Mouse (Mus musculus) urinary bladder, postnatal 4 days (tissue): ENCODE data around the gene Klhl10.

Experiments
- DNase-seq, 2 experiments: peaks; one replicate each; pipeline ENCODE4 v3.0.0; 2021 to 2022; ENCODE audit warnings: low spot score in 2 of 2

Klhl10 gene

DNA sequence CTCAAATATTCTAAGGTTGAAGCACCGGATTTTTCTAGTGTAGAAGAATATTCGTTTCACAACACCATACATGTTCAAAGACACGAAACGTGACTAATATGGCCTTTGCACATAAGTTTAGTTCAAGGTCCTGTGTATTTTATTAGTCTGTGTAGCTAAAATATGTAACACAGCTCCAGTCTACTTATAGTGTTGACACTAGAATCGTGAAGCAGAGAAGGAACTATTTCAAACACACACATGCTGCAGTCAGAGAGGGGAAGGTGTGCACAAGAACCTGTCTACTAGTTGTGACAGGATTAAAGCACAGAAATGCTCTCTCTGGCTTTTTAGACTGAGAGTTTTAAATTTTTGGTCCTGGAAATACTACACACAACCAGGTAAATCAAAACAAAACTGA is 16.0 kb downstream of the Klhl10 start:
- DNase-seq, result no peak

DNA sequence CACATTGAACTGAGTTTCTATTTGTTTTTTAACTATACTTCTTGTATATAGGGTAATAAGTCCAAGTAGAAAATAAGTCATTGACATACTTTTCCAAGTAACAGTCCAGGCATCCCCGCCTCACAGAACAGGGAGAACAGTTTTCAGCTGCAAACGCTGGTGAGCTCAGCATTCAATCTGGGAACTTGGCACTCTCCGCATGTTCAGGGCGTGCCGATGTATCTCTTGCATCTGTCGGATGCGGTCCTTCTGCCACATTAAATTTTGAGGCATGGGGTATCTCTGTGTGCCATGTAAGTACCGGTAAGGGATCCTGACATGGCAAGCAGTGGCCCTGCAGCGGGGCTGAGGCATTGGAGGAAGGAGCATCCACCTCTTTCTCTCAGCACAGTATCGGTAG is 21.0 kb downstream of the Klhl10 start:
- no peak for DNase-seq

DNA sequence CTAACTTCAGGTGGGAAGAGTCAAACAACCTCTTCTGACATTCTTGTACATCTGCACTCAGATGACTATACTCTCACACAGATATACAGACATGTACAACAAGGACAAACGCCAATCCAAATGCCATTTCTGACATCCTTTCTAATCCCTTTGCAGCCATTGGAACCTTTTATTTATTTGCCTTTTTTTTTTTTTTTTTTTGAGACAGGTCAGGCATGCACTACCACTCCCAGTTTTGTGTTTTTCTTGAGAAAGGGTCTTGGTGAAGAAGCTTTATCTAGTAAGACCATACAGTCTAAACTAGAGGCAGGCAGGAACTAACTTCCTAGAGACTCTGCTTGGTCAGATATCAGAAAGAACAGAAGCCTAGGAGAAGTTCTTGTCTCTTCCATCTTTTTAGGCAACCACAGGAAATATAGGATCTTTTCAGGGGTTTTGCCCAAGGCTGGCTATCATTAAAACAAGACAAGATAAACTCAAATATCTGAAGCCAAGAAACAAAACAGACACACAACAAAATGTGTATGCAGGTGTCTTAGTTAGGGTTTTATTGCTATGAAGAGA is 23.6 kb downstream of the Klhl10 start:
- no peak for DNase-seq

DNA sequence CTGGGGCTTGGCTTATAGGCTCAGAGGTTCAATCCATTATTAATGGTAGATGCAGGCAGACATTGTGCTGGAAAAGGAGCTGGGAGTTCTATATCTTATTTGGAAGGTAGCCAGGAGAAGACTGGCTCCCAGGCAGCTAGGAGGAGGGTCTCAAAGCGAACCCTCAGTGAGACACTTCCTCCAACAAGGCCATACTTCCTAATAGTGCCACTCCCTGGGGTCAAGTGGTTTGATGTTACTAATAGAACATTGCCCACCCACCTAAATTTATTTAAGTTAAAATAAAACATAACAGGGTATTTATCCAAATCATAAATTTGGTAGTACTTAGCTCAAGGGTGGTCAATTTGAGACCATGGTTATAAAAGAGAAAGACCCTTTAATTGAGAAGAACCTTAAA is 24.1 kb downstream of the Klhl10 start:
- no peak for DNase-seq

DNA sequence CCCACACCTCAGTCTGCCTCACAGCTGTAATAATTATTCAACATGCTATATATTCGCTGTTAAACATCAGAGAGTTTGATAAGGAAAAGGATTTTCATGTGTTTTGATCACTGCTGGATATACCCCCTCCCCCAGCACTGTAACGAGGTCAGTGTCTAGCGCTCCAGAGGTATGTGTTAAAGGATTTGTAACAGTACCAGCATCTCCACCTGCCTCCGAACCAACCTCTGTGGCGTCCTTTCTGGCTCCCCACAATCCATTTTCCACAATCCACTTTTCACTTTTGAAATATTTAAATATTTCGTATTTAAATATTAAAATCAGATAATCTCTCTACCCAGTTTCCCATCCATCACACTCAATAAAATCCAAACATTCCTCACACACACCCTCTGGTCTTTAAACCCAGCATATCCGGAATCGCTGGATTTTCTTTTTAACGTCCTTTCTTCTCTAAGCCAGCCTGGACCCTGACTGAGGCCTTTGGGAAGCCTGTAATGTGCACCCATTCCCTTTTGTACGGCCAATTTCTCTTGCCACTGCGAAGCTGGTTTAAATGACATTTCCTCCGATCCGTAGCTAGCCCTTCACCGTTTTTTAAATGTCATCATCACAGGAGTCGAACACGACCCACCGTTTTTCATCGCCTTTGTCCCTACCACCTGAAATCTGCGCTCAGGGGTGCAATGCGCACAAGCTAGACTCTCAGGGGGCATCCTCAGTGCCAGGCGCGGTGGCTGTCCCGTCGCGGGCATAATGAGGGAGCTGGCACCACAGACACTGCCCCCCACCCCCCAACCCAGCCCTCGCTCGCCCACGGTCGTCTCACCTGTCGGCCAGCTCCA is 29.9 kb downstream of the Klhl10 start:
- no peak for DNase-seq

DNA sequence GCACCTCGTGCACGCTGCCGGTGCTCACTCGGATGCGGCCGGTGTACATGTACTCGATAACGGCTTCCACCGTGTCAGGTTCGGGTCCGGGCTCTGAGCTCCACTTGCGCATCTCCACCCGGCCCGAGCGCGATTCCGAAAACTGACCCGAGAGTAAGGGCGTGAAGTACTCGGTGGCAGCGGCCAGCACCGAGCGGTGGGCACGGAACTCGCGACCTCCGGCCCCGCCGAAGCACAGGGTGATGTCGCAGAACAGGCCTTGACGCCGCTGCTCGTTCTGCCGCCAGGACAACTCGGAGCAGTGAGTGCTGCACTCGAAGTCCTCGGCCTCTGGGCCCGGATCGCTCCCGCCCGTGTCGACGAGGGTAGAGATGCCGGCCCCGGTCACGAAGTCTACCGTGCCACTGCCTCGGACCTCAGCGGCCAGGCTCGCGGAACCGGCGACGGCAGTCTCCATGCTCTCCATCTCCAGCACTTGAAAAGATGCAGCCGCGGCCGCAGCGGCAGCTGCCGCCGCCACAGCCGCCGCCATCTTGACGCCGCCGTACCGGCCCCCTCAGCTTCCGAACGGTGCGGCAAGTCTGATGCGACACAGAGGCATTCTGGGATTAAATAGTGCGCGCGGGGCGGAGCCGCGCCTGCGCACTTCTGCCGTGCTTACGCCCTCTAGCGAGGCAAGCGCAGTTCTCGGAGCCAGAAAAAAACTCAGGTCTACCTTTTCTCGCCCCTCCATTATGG is 30.6 kb downstream of the Klhl10 start, which contains the start of gene Klhl11:
Gene Klhl11, minus strand, starts transcription at position 545 of the 738 bp plus-strand sequence.
- peak; percentile 88 to 90 for DNase-seq

DNA sequence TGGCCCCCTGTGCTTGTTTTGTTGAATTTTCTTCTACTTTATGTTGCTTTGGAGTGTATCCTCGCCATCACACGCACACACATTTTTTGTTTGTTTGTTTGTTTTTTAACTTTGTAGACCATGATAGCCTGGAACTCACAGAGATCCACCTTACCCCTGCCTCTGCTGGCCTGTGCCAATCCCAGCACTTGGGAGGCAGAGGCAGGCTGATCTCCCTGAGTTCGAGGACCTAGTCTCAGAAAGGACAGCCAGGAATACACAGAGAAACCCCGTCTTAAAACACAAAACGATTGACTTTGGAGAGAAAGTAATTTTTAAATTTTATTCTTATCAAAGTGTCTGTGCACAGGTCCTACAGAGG is 31.2 kb downstream of the Klhl10 start:
- no peak for DNase-seq

DNA sequence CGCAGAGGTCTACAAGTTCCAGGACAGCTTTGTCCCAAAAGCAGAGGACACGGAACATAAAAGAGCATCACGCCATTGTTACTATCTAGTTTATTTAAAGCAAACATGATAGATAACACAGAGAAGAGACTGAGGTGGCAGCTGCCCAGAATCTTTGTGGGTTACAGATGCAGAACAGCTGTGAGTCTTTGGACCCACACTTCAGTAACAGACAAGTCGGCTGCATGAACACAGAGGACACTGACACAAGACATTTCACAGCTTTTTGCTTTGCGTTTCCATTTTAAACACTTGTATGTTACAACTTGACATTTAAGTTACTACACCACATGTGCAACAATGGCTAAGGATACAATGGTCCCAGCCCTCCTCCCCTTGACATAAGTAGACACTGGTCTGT is 34.6 kb downstream of the Klhl10 start:
- DNase-seq, result no peak

DNA sequence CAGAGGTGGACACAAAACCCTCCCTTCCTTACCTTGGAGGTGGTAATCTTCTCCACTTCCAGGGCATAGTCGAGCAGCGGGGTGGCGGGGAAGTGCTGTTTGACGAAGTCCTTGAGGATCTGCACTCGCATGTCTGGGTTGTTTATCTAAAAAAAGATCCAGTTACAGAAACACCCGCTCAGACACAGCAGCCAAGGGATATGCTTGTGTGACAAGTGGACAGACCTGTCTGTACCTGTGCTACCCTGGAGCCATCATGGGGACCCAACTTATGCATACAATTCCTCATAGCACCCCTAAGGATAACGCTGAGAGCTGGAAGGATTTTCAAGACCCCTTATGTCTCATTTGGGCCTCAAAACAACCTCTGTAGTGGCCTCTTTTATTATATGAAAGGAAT is 37.4 kb downstream of the Klhl10 start:
- no peak for DNase-seq

DNA sequence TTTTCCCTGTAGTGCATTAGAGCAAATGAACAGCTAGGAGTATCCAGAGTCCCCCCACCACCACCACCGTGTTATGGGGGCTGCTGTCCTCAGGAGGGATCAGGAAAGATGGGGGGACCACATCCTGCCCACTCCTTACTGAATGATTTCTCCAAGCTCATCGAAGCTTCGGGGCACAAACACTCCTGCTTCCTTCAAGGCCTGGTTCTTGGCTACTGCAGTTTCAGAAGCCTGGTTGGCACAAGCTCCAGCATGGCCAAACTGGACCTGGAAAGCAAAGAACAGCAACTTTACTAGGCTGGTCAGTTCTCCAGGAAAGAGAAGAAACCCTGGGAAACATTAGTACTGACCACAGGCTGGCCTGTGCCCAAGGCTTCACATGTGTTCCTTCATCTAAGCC is 42.7 kb downstream of the Klhl10 start:
- DNase-seq, result no peak

DNA sequence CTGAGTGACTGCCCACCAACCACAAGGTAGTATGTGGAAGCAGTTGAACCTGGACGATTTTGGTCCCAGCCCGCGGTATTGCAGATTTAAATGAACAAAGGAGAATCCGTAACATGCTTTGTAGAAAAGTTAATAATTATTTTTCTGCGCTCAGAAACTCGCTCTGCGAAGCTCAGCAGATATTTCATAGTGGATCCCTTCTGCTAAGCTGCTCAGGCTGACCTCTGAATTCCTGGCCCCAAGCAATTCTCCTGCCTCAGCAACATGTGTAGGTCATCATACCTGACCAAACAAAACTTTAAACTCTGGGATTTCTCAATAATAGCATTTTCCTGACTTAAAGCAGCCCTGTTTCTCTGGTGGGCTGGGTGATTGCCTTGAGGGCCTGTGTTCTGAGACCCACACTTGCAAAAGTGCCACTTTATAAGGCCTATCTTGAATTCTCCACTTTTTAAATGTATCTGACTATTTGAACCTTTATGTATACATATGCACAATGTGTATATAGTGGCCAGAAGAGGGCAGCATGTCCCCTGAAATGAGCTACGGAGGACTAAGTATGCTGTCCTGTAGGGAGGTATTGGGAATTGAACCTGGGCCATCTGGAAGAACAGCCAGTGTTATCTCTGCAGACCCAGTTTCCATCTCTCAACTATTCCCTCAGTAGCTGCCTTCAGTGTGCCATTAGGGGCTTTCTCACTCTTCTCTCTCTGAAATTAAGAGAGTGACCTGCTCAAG is 44.3 kb downstream of the Klhl10 start:
- DNase-seq, result no peak

DNA sequence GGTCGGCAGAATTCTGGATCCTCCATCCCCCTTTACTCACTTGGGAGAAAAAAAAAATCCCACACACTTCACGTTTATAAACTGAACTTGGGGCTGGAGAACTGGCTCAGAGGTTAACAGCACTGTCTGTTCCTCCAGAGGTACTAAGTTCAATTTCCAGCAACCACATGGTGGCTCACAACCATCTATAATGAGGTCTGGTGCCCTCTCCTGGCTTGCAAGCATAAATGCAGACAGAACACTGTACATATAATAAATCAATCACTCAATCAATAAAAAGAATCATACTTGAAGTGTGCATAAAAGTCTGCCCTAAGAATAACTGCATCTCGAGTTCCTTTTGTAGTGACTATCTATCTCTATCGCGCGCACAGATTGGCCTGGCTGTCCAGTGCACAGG is 49.2 kb downstream of the Klhl10 start:
- DNase-seq, result no peak

DNA sequence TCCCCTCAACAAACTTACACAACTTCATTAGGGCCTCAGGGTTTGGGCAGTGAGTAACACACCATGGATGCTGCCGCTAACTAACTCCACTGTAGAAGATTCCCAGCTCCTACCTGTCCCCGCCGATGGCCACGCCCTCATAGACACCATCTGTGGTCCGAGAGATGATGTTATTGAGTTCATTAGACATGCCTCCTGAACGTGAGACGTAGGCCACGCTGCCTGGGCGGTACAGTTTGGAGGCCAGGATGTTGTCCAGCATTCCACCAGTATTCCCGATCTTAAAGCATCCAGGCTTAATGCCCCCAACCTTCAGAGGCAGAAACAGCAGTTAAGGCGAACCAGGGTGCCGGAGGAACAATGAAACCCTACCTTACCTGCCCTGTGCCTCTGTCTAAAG is 52.1 kb downstream of the Klhl10 start:
- DNase-seq, result no peak

DNA sequence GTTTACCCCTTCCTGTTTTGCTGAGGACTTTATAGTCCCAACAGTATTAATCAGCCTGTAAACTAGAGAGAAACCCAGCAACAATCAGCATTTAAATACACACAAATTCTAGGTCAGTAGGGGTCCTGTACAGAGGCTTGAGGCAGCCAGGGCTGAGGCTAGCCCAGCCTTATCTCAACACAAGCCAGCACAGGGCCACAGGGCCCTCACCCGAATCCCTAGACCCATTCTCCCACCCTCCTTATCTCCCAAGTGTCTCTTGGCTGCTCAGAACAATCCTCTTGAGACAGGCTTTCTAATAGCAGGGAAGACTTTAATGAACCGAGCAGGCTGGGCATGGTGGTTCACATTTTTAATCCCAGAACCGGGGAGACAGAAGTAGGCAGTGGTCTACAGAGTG is 58.5 kb downstream of the Klhl10 start:
- DNase-seq, result no peak

DNA sequence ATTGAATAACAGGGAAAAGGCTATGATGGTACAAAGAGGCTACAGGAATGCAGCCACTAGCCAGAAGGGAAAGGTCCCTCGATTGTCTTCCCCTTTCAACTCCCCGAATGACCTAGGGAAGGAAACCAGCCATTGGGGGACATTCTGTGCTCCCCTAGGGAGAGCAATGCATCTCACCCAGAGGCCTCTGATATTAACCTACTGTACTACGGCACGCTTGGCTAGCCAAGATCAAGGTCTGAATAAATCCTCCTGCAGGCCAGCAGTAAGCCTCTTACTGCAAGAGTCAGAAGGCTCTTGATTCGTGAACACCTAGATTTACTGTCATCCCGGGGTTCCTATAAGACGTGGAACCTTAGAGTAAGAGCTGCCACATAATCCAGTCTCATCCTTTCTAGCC is 58.9 kb downstream of the Klhl10 start:
- no peak for DNase-seq

DNA sequence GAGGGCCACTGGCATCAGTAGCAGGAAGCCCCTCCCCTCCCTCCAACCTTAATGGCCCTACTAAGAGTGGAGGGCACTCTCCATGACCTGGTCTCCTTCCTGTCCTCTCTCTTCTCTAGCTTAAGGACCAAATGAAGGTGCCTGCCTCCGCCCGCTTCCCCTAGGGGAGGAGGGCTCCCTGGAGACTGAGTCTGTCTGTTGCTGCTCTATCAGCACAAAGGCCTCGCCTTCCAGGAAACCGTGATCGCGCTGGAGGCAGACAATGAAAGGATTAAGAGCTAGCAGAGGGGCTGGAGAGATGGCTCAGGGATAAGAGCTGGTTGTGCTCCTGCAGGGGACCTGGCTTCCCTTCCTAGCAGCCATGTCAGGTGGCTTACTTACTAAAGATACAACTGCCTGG is 59.6 kb downstream of the Klhl10 start:
- no peak for DNase-seq

DNA sequence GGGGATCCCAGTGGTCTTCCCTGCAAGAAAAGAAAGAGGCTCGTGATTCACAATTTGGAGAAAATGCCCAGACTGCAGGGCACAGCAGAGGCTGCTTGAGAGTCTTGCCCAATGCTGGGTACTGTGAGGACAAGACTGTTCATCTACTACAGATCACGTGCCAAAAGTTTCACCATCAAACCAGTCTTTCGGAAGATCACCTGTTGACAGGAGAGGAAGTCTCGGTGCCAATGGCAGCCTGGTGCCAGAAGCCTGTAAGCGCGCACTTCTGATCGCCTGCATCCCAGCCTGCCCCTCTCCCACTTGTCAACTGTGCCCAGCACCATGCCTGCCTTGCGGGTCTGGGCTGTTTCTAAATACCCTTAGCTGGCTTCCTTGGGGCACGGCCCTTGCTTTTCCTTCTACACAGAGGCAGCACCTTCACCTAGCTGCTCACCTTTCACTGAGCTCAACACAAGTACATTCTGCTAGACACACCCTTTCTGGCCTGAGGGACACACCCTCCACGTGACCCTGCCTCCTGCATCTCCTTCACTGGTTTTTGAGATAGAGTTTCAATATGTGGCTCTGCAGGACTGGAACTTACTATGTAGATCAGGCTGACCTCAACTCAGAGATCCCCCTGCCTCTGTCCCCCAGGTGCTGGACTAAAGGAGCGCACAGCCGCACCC is 63.4 kb downstream of the Klhl10 start:
- DNase-seq, result no peak

DNA sequence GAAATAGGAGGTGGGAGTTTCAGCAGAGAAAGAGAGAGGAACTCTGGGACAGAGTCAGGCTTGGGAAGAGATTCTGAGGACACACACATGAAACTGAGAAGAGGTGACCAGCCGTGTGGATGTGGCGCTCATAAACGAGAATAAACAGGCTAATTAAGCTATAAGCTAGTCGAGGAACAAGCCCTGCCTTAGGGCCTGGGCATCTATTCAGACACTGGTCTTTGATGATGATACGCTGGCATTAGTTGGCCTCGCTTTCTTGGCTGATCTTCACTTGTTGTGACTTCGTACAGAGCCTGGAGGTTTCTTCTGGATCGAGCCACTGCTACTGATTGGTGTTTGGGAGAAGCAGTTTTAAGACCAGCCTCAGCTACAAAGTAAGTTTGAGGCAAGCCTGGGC is 64.3 kb downstream of the Klhl10 start:
- DNase-seq, result no peak
